Mouse (Mus musculus): ENCODE data around the gene Mpz.

DNA sequence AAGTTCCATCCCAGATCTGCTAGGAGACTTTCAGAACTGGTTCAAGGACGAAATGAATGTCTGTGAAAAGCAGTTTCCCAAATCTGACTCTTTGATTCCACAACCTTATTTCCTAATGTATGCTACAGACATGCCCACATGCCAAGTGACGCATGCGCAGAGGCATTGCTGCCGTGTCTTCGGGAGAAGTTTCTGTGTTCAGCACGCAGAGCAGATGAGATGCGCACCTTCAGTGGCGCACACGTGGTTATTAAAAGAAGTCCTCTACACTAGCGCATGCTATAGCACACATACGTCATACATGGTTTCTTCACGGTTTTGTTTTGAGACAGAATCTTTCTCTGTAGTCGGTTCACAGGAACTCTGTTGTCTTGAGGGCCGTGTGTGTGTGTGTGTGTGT, 31.1 kb upstream of the Mpz start:
- TF ChIP-seq CTCF (IDR thresholded peaks at IDR 0.05; ENCODE audit: control insufficient read depth, insufficient read depth, insufficient read length): no peak
- TF ChIP-seq MAX (IDR thresholded peaks at IDR 0.05): no peak
- TF ChIP-seq USF1 (IDR thresholded peaks at IDR 0.05; ENCODE audit: low read depth): no peak

Data from C2C12 (cell line).